Mouse (Mus musculus): ENCODE results near the gene Vmn1r188. TPM values are rescaled to one million over a fixed set of nuclear protein-coding genes. Genes with fewer than 3 reads are reported as not detected.
A peak's percentile ranks its signal among the peaks of the same experiment; 100 is the strongest.
"Not testable (repeated sequence)": the region's sequence is repeated elsewhere in the genome, so short reads cannot be mapped to it uniquely, and the experiment has no call there.

Gene Vmn1r188
- total RNA-seq (2021): not detected

- DNase-seq (ENCODE audit: extremely low spot score in 1 of 2, low spot score in 1 of 2): not testable (repeated sequence)
Observed at GRCm38 (mm10) chr13:22084140-22084539, at the start of gene Vmn1r188. Vmn1r188 (plus strand) TSS chr13:22084440.

DNA sequence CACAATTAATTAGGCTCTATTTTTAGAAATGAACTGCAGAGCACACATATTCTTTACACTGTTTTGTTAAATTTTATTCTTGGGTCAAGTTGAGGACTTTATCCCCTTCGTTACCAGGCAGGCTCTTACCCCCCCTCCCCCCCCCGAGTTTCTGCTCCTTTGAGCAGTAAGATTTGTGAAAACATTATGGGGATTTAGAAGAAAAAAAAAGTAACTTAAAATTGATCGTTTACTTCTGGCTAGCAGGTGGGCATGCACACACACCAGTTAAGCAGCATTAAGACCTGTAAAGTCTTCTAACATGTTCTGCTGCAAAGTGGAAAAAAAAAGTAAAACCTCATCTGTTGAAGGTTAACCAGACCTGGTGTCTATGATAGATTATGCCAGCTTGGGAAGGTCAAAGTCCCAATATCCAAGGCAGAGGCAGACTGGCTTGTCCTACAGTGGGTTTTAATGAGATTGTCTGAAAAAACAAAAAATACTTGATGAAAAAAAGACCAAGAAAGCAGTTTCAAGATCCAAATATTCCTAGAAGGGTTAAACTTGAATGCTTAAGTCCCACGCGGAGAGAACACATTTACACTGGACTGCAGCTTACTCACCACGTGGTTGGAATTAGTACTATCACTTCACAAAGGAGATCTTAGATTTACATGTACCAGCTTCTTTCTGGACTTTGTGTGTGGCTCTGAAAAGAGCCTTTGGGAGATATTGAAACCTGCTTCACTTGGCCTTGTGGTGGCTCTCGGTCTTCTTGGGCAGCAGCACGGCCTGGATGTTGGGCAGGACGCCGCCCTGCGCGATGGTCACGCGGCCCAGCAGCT, 49.6 kb upstream of the Vmn1r188 start:
- no peak for DNase-seq (ENCODE audit: extremely low spot score in 1 of 2, low spot score in 1 of 2)

DNA sequence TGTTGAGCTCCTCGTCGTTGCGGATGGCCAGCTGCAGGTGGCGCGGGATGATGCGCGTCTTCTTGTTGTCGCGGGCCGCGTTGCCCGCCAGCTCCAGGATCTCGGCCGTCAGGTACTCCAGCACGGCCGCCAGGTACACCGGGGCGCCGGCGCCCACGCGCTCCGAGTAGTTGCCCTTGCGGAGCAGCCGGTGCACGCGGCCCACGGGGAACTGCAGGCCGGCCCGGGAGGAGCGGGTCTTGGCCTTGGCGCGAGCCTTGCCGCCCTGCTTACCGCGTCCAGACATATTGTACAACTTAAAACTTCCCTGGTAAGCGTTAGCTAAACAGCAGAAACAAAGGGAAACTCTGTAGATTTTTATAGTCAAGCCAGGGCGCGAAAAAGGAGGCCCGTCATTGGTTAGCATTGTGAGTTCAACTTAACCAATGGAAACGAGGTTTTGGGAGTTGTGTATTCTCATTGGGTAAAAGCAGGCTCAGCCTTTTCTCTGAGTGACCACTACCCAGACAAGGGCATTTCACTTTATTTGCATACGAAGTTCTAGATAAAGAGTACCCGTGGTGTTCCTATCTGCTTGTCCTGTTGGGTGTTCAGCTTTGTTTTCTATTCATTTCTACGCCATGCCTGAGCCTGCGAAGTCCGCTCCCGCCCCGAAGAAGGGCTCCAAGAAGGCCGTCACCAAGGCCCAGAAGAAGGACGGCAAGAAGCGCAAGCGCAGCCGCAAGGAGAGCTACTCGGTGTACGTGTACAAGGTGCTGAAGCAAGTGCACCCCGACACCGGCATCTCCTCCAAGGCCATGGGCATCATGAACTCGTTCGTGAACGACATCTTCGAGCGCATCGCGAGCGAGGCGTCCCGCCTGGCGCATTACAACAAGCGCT, 48.7 kb upstream of the Vmn1r188 start, which contains the start of the genes Hist1h2ah and Hist1h2bk:
Hist1h2ah (minus strand) TSS at position 302 of the 882 bp plus-strand sequence.
Hist1h2bk (plus strand) TSS at position 604 of the 882 bp plus-strand sequence.
- DNase-seq (ENCODE audit: extremely low spot score in 1 of 2, low spot score in 1 of 2): peak in 1 of 2 experiments; percentile 65

- DNase-seq (ENCODE audit: extremely low spot score in 1 of 2, low spot score in 1 of 2): no peak
Observed at GRCm38 (mm10) chr13:22036149-22036956, 47.9 kb upstream of the Vmn1r188 start.

DNA sequence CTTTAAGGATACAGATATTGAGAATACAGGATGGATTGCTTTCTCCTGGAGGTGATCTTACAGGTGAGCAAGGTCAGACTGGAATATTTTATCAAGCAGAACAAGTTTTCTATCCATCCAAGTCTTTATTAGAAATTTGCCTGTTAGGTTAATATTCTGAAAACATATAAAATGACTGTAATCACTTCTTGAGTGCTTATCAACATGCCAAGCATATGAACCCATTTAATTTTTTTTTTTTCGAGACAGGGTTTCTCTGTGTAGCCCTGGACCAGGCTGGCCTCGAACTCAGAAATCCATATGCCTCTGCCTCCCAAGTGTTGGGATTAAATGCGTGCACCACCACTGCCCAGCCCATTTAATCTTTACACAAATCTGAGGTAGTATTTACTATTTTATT, 47.3 kb upstream of the Vmn1r188 start:
- no peak for DNase-seq (ENCODE audit: extremely low spot score in 1 of 2, low spot score in 1 of 2)

GRCm38 (mm10) chr13:22037415-22037814, 46.8 kb upstream of the Vmn1r188 start:
- no peak for DNase-seq (ENCODE audit: extremely low spot score in 1 of 2, low spot score in 1 of 2)

- no peak for DNase-seq (ENCODE audit: extremely low spot score in 1 of 2, low spot score in 1 of 2)
Observed at GRCm38 (mm10) chr13:22039364-22039763, 44.9 kb upstream of the Vmn1r188 start.

DNA sequence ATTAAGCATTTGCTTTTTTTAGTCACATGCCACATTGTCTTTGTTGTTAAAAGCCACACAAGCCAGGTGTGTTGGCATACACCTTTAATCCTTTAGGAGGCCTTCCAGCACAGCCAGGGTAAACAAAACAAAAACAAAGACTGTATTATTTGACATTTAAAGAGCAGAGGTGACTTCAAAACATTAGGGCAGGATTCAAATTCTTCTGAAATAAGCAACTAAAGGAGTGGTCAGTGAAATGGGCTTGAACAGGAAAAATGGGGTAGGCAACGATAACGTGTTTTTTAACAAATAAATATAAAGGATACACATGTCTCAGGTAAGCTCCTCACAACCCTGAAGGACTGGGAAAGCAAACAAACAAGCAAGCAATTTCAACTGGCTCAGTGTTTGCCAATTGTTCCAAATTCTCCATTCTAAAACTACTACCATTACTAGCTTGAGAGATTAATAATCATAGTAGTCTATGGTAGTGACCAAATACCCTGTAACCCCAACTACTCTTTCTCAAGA, 44.2 kb upstream of the Vmn1r188 start:
- DNase-seq (ENCODE audit: extremely low spot score in 1 of 2, low spot score in 1 of 2): no peak

DNA sequence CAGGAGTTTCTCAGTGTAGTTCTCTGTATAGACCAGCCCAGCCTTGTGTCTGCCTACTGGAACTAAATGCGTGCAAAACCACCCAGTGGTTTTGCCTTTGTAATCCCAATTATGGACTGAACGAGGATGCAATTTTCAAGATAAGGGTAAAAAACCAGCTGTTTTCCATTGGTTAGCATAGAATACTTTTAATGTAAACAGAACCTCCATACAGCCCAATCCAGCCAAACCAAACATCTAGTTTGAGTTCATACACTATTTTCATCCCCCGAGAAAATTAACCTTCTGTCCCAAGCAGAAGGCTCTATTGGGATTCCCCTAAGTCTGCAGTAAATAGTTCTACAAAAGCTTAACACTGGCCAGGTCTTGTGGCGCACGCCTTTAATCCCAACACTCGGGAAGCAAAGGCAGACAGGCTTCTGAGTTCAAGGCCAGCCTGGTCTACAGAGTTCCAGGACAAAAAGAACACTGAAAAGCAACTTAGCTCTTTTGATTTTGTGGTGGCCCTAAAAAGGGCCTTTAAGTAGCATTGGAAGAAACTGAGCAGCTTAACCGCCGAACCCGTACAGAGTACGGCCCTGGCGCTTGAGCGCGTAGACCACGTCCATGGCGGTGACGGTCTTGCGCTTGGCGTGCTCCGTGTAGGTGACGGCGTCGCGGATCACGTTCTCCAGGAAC, 43.6 kb upstream of the Vmn1r188 start:
- DNase-seq (ENCODE audit: extremely low spot score in 1 of 2, low spot score in 1 of 2): no peak

DNA sequence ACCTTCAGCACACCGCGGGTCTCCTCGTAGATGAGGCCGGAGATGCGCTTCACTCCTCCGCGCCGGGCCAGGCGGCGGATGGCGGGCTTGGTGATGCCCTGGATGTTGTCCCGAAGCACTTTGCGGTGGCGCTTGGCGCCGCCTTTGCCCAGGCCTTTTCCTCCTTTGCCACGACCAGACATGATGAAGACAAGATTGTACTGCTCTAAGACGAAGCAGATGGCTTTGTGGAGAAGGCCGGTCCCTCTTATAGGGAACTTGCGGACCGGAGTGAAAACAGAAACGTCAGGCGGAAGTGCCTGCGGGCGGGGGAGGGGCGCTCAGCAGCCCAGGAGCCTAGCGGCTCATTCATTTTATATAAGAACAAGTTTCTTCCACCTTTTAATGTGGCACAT, 43.1 kb upstream of the Vmn1r188 start, which contains the start of gene Hist1h4i:
Hist1h4i (minus strand) TSS at position 221 of the 395 bp plus-strand sequence.
- peak; percentile 98 to 99 for DNase-seq (ENCODE audit: extremely low spot score in 1 of 2, low spot score in 1 of 2)

GRCm38 (mm10) chr13:22041651-22042567, 42.3 kb upstream of the Vmn1r188 start:
- DNase-seq (ENCODE audit: extremely low spot score in 1 of 2, low spot score in 1 of 2): no peak

DNA sequence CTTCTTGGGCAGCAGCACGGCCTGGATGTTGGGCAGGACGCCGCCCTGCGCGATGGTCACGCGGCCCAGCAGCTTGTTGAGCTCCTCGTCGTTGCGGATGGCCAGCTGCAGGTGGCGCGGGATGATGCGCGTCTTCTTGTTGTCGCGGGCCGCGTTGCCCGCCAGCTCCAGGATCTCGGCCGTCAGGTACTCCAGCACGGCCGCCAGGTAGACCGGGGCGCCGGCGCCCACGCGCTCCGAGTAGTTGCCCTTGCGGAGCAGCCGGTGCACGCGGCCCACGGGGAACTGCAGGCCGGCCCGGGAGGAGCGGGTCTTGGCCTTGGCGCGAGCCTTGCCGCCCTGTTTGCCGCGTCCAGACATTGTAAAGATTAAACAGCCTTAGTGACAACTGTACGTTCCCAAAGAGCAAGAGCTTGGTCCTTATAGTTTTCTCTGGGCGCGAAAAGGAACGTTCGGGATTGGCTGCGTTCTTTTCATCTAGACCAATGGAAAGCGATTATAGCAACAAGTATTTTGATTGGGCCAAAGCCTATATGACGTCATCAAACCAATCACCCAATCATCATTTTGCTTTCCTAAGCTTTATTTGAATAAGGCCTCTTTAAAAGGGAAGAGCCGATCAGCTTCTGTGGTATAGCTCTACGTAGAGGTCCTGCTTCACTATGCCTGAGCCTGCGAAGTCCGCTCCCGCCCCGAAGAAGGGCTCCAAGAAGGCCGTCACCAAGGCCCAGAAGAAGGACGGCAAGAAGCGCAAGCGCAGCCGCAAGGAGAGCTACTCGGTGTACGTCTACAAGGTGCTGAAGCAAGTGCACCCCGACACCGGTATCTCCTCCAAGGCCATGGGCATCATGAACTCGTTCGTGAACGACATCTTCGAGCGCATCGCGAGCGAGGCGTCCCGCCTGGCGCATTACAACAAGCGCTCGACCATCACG, 41.4 kb upstream of the Vmn1r188 start, which contains the start of the genes Hist1h2ag and Hist1h2bj:
Hist1h2ag (minus strand) TSS at position 377 of the 935 bp plus-strand sequence.
Hist1h2bj (plus strand) TSS at position 647 of the 935 bp plus-strand sequence.
- DNase-seq (ENCODE audit: extremely low spot score in 1 of 2, low spot score in 1 of 2): peak; percentile 47 to 58

DNA sequence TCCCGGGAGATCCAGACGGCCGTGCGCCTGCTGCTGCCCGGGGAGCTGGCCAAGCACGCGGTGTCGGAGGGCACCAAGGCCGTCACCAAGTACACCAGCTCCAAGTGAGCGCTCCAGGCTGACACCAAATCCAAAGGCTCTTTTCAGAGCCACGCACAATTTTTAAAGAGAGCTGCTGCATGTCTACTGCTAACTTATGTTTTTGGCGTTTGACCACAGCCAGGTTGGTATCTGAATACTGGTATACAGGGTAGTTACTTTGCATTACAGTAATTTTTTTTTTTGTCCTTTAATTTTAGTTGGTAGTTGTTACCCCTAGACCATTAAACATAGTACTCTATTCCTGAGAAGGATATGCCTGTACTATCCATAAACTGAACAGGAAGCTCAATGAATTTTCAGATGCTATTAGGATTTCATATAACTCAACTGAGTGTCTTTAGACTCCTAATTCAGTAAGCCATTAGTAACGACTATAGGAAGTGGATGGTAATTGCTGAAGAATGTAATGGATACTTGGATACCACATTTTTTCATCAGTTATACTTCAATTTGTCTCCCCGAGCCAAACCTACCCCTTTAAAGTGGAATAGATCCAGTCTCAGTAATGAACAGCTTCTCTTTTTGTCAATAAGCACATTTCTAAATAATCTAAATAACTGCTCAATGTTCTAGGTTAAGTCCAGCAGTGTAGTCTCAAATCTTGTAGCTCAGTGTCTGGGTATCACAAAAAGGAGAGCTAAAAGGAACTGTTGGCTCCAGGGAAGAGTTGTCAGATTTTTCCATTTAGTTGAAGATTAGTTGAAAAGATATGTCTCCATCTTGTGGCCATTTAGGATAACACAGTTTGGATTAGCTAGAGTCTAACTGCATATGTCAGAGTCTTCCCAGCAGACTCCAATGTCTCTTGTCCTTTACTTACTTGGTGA, 40.5 kb upstream of the Vmn1r188 start:
- DNase-seq (ENCODE audit: extremely low spot score in 1 of 2, low spot score in 1 of 2): no peak

GRCm38 (mm10) chr13:22044432-22045155, 39.6 kb upstream of the Vmn1r188 start:
- no peak for DNase-seq (ENCODE audit: extremely low spot score in 1 of 2, low spot score in 1 of 2)

- DNase-seq (ENCODE audit: extremely low spot score in 1 of 2, low spot score in 1 of 2): no peak
Observed at GRCm38 (mm10) chr13:22045311-22045710, 38.9 kb upstream of the Vmn1r188 start.

Measured in layer of hippocampus, postnatal 25 days (tissue).